Mouse (Mus musculus): ENCODE measurements around the gene Calhm1.

DNA sequence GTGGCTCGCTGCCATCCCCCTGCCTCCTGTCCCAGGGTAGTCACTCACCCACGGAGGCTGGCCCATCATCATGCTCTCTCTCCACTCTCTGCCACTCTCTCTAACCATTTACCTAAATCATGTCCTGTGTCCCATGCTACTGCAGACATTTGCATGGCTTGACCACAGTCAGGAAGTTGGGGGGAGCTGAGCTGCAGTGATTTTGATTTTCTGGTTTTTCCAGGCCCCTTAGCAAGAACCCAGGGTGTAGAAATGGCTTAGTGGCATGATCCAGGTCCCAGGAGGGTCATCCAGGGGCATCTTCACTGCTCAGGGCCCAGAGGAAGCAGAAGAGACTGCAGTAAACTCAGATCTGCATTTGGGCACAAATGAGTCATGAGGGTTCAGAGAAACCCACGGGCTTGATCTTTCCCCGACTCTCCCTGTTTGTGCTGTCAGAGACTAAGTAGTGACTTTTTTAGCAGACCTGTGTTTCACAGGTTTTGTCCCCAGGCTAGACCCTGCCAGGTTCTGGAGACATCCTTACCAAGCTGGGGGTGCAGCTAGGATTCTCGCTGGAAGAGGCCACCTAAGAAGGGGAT, 4.3 kb upstream of the Calhm1 start:
- no peak for TF ChIP-seq POLR2A (IDR thresholded peaks at IDR 0.05; ENCODE audit: borderline replicate concordance, extremely low read depth, insufficient read depth, insufficient read length, poor library complexity, severe bottlenecking)
- no peak for TF ChIP-seq CTCF (IDR thresholded peaks at IDR 0.05; ENCODE audit: borderline replicate concordance, extremely low read depth, insufficient read depth, insufficient read length)
